Mouse (Mus musculus) kidney, adult 2 months (tissue): Measurements from ENCODE around the gene Rabepk. TPM values are rescaled to one million over a fixed set of nuclear protein-coding genes. Genes with fewer than 3 reads are reported as not detected.
"Not testable (repeated sequence)": the region's sequence is repeated elsewhere in the genome, so short reads cannot be mapped to it uniquely, and the experiment has no call there.

Experiments used
- DNase-seq: peaks from one replicate; pipeline ENCODE4 v3.0.0; 2021
- H3K27ac ChIP-seq: fragments of 200-500 bp; 2 replicates; pipeline ENCODE4 v1.5.1; 2012; ENCODE audit warnings: low read depth, low read length, control low read depth, inconsistent platforms; ENCODE audit not compliant: insufficient read depth
- H3K27me3 ChIP-seq: fragments of 200-500 bp; replicated peaks from 2 replicates; pipeline ENCODE4 v1.6.1; 2012; ENCODE audit warnings: mild to moderate bottlenecking, moderate library complexity, low read length, inconsistent platforms; ENCODE audit not compliant: control insufficient read depth, insufficient read depth
- H3K36me3 ChIP-seq: fragments of 200-500 bp; 2 replicates; pipeline ENCODE4 v1.6.1; 2012; ENCODE audit warnings: mild to moderate bottlenecking, moderate library complexity, low read length, inconsistent platforms; ENCODE audit not compliant: control insufficient read depth, insufficient read depth
- H3K4me1 ChIP-seq: fragments of 200-500 bp; 2 replicates; pipeline ENCODE4 v1.6.1; 2011; ENCODE audit warnings: low read length; ENCODE audit not compliant: control insufficient read depth, insufficient read depth
- H3K4me3 ChIP-seq: fragments of 200-500 bp; 2 replicates; pipeline ENCODE4 v1.5.1; 2011; ENCODE audit warnings: mild to moderate bottlenecking, low read depth, low read length, control low read depth; ENCODE audit not compliant: insufficient read depth
- CTCF ChIP-seq: fragments of 200-500 bp; conservative IDR thresholded peaks from 2 replicates; pipeline ENCODE4 v1.5.1; 2011; ENCODE audit warnings: low read depth, mild to moderate bottlenecking, control low read depth, low read length, moderate library complexity, mixed read lengths; ENCODE audit not compliant: insufficient read depth, insufficient read length
- POLR2A ChIP-seq: fragments of 200-500 bp; IDR thresholded peaks from one replicate; pipeline ENCODE4 v1.6.1; 2011; ENCODE audit warnings: low read depth, low read length, control low read depth
- whole genome bisulfite sequencing: fragments of 180-500 bp; shearing (Covaris S2); methylation state at CpG from one replicate; pipeline ENCODE4 v1.1.7; 2018; 5-methylcytosine and 5-hydroxymethylcytosine counted together
- polyA plus RNA-seq: library from polyadenylated mRNA; depleted of rRNA; stranded (reverse); fragments of >200 nt; gene quantifications from 2 replicates; pipeline ENCODE4 v1.2.3, GENCODE M21; 2012

The Rabepk gene
- polyA plus RNA-seq, 1 experiment: 28.1 TPM

- no peak for DNase-seq
- no peak for TF ChIP-seq CTCF
- no peak for TF ChIP-seq POLR2A
- Histone ChIP-seq H3K27me3 (no peaks in the 10 kb centered on the region), H3K4me1 (peaks cover 12% of the 10 kb centered on the region; the same call in 1 of the 2 replicates), H3K27ac (peak overlapping the region; percentile 68), H3K36me3 (peaks cover 19% of the 10 kb centered on the region), H3K4me3 (peak overlapping the region; percentile 71)
- 2% methylated on average over 6 of the region's 6 CpGs for WGBS
Observed at GRCm38 (mm10) chr2:34770951-34771350, 28.8 kb downstream of the Rabepk start.

- no peaks in the 10 kb centered on the region for H3K27me3 ChIP-seq
- peaks cover 14% of the 10 kb centered on the region for H3K36me3 ChIP-seq
- no peak for DNase-seq
- no peak overlapping the region for H3K4me3 ChIP-seq
- no peak overlapping the region for H3K27ac ChIP-seq
- H3K4me1 ChIP-seq: peaks cover 12% of the 10 kb centered on the region; the same call in 1 of the 2 replicates
- 96% methylated on average over 2 of the region's 2 CpGs for WGBS
- no peak for TF ChIP-seq POLR2A
- TF ChIP-seq CTCF: no peak
Observed at GRCm38 (mm10) chr2:34770049-34770448, 29.7 kb downstream of the Rabepk start.

GRCm38 (mm10) chr2:34764801-34765200, 34.9 kb downstream of the Rabepk start:
- 61% methylated on average over 12 of the region's 12 CpGs for WGBS
- Histone ChIP-seq H3K36me3 (no peaks in the 10 kb centered on the region), H3K27me3 (no peaks in the 10 kb centered on the region), H3K4me1 (no peaks in the 10 kb centered on the region), H3K27ac (no peak overlapping the region), H3K4me3 (no peak overlapping the region)
- TF ChIP-seq POLR2A (no peak), CTCF (no peak)
- no peak for DNase-seq

GRCm38 (mm10) chr2:34762872-34763271, 36.8 kb downstream of the Rabepk start:
- WGBS: 57% methylated on average over 2 of the region's 2 CpGs
- H3K27ac ChIP-seq: no peak overlapping the region
- H3K4me3 ChIP-seq: no peak overlapping the region
- no peaks in the 10 kb centered on the region for H3K27me3 ChIP-seq
- DNase-seq: no peak
- H3K36me3 ChIP-seq: no peaks in the 10 kb centered on the region
- TF ChIP-seq POLR2A: no peak
- no peak for TF ChIP-seq CTCF
- no peaks in the 10 kb centered on the region for H3K4me1 ChIP-seq

GRCm38 (mm10) chr2:34762174-34762573, 37.5 kb downstream of the Rabepk start:
- H3K4me1 ChIP-seq: no peaks in the 10 kb centered on the region
- no peaks in the 10 kb centered on the region for H3K27me3 ChIP-seq
- H3K36me3 ChIP-seq: no peaks in the 10 kb centered on the region
- H3K27ac ChIP-seq: no peak overlapping the region
- H3K4me3 ChIP-seq: no peak overlapping the region
- TF ChIP-seq POLR2A (no peak), CTCF (no peak)
- DNase-seq: no peak
- WGBS: 83% methylated on average over 2 of the region's 2 CpGs

GRCm38 (mm10) chr2:34761272-34761671, 38.4 kb downstream of the Rabepk start:
- not testable (repeated sequence) for H3K27me3 ChIP-seq, H3K27ac ChIP-seq, DNase-seq

GRCm38 (mm10) chr2:34757341-34757740, 42.4 kb downstream of the Rabepk start:
- no peak for DNase-seq
- no peak overlapping the region for H3K27ac ChIP-seq
- 66% methylated on average over 1 of the region's 1 CpGs for WGBS

More at GRCm38 (mm10) chr2:34761272-34761671, 38.4 kb downstream of the Rabepk start:
- not testable (repeated sequence) for H3K4me3 ChIP-seq, H3K4me1 ChIP-seq, H3K36me3 ChIP-seq
- 94% methylated on average over 5 of the region's 5 CpGs for WGBS

More at GRCm38 (mm10) chr2:34757341-34757740, 42.4 kb downstream of the Rabepk start:
- TF ChIP-seq POLR2A (no peak), CTCF (no peak)
- Histone ChIP-seq H3K4me3 (no peak overlapping the region), H3K4me1 (peaks cover 6% of the 10 kb centered on the region; the same call in 1 of the 2 replicates), H3K36me3 (no peaks in the 10 kb centered on the region), H3K27me3 (no peaks in the 10 kb centered on the region)
